Mouse (Mus musculus): Measurements from ENCODE around the gene Upk3a. TPM values are rescaled to one million over a fixed set of nuclear protein-coding genes. Genes with fewer than 3 reads are reported as not detected.

Gene Upk3a
- polyA plus RNA-seq, 1 experiment from 2014 or later = 0.13 TPM

GRCm38 (mm10) chr15:85036566-85037342 lies 19.8 kb downstream of the Upk3a start:
- Histone ChIP-seq H3K9ac (peak overlapping the region; percentile 91), H3K9me3 (no peaks in the 10 kb centered on the region), H3K4me1 (peaks cover 36% of the 10 kb centered on the region), H3K27me3 (replicated peaks) (0 out of 2 replicates have a peak, but pooled peaks cover 14% of the 10 kb centered on the region), H3K4me3 (peak overlapping the region; percentile 75), H3K36me3 (no peaks in the 10 kb centered on the region), H3K27ac (replicated peaks) (peak overlapping the region; percentile 56), H3K4me2 (peak overlapping the region; percentile 90)
- ATAC-seq (ENCODE audit: extremely low read depth, insufficient number of reproducible peaks, low FRiP score, low TSS enrichment) = peak; percentile 80
- WGBS = under 1% methylated on average over 70 of the region's 75 CpGs

- H3K36me3 ChIP-seq = no peaks in the 10 kb centered on the region
- 0 out of 2 replicates have a peak, but pooled peaks cover 14% of the 10 kb centered on the region for H3K27me3 ChIP-seq (replicated peaks)
- H3K9ac ChIP-seq = peak overlapping the region; percentile 91
- no peaks in the 10 kb centered on the region for H3K9me3 ChIP-seq
- 1% methylated on average over 8 of the region's 8 CpGs for WGBS
- H3K4me1 ChIP-seq = peaks cover 40% of the 10 kb centered on the region
- H3K27ac ChIP-seq (replicated peaks) = no peak overlapping the region; the same call in 1 of the 2 replicates
- H3K4me2 ChIP-seq = peak overlapping the region; percentile 90
- no peak for ATAC-seq (ENCODE audit: extremely low read depth, insufficient number of reproducible peaks, low FRiP score, low TSS enrichment)
- peak overlapping the region; percentile 75 for H3K4me3 ChIP-seq
Observed at GRCm38 (mm10) chr15:85037343-85037690, 20.4 kb downstream of the Upk3a start.

GRCm38 (mm10) chr15:85041546-85042225 lies 24.7 kb downstream of the Upk3a start:
- Histone ChIP-seq H3K9me3 (no peaks in the 10 kb centered on the region), H3K9ac (peak overlapping the region; percentile 50), H3K4me3 (no peak overlapping the region), H3K4me2 (no peak overlapping the region), H3K36me3 (peaks cover 19% of the 10 kb centered on the region), H3K4me1 (peaks cover 50% of the 10 kb centered on the region), H3K27me3 (replicated peaks) (no peaks in the 10 kb centered on the region), H3K27ac (replicated peaks) (peak overlapping the region; percentile 76)
- WGBS = 67% methylated on average over 10 of the region's 10 CpGs
- ATAC-seq (ENCODE audit: extremely low read depth, insufficient number of reproducible peaks, low FRiP score, low TSS enrichment) = no peak

GRCm38 (mm10) chr15:85042361-85042954 lies 25.5 kb downstream of the Upk3a start:
- peak overlapping the region; percentile 26 for H3K4me2 ChIP-seq
- ATAC-seq (ENCODE audit: extremely low read depth, insufficient number of reproducible peaks, low FRiP score, low TSS enrichment) = peak; percentile 58; the same call in 1 of the 2 replicates
- peak overlapping the region; percentile 63; the same call in 1 of the 2 replicates for H3K9ac ChIP-seq
- 17% methylated on average over 4 of the region's 4 CpGs for WGBS
- no peaks in the 10 kb centered on the region for H3K27me3 ChIP-seq (replicated peaks)
- H3K4me3 ChIP-seq = no peak overlapping the region
- peaks cover 47% of the 10 kb centered on the region for H3K4me1 ChIP-seq
- H3K27ac ChIP-seq (replicated peaks) = peak overlapping the region; percentile 76
- H3K9me3 ChIP-seq = no peaks in the 10 kb centered on the region
- H3K36me3 ChIP-seq = peaks cover 27% of the 10 kb centered on the region

- Histone ChIP-seq H3K4me3 (no peak overlapping the region), H3K36me3 (peaks cover 33% of the 10 kb centered on the region), H3K4me2 (peak overlapping the region; percentile 26), H3K9me3 (no peaks in the 10 kb centered on the region), H3K4me1 (peaks cover 41% of the 10 kb centered on the region), H3K27ac (replicated peaks) (peak overlapping the region; percentile 76), H3K27me3 (replicated peaks) (no peaks in the 10 kb centered on the region), H3K9ac (peak overlapping the region; percentile 63)
- 51% methylated on average over 5 of the region's 5 CpGs for WGBS
- no peak for ATAC-seq (ENCODE audit: extremely low read depth, insufficient number of reproducible peaks, low FRiP score, low TSS enrichment)
Observed at GRCm38 (mm10) chr15:85043116-85043515, 26.2 kb downstream of the Upk3a start.

GRCm38 (mm10) chr15:85043761-85044160 lies 26.8 kb downstream of the Upk3a start:
- H3K4me3 ChIP-seq = no peak overlapping the region
- 61% methylated on average over 5 of the region's 5 CpGs for WGBS
- no peaks in the 10 kb centered on the region for H3K9me3 ChIP-seq
- peak overlapping the region; percentile 26 for H3K4me2 ChIP-seq
- peak overlapping the region; percentile 63; the same call in 1 of the 2 replicates for H3K9ac ChIP-seq
- peaks cover 40% of the 10 kb centered on the region for H3K36me3 ChIP-seq
- peak overlapping the region; percentile 76 for H3K27ac ChIP-seq (replicated peaks)
- H3K4me1 ChIP-seq = peaks cover 35% of the 10 kb centered on the region
- H3K27me3 ChIP-seq (replicated peaks) = no peaks in the 10 kb centered on the region
- ATAC-seq (ENCODE audit: extremely low read depth, insufficient number of reproducible peaks, low FRiP score, low TSS enrichment) = no peak

GRCm38 (mm10) chr15:85046230-85046950 lies 29.4 kb downstream of the Upk3a start:
- Histone ChIP-seq H3K36me3 (peaks cover 66% of the 10 kb centered on the region), H3K4me1 (peaks cover 24% of the 10 kb centered on the region), H3K27me3 (replicated peaks) (no peaks in the 10 kb centered on the region), H3K9ac (no peak overlapping the region), H3K4me3 (no peak overlapping the region), H3K27ac (replicated peaks) (no peak overlapping the region), H3K4me2 (no peak overlapping the region), H3K9me3 (no peaks in the 10 kb centered on the region)
- WGBS = 84% methylated on average over 14 of the region's 14 CpGs
- no peak for ATAC-seq (ENCODE audit: extremely low read depth, insufficient number of reproducible peaks, low FRiP score, low TSS enrichment)

GRCm38 (mm10) chr15:85047865-85048264 lies 30.9 kb downstream of the Upk3a start:
- Histone ChIP-seq H3K27ac (replicated peaks) (no peak overlapping the region), H3K9me3 (no peaks in the 10 kb centered on the region), H3K9ac (no peak overlapping the region), H3K36me3 (peaks cover 80% of the 10 kb centered on the region), H3K27me3 (replicated peaks) (no peaks in the 10 kb centered on the region), H3K4me2 (no peak overlapping the region), H3K4me3 (no peak overlapping the region), H3K4me1 (peaks cover 9% of the 10 kb centered on the region)
- 82% methylated on average over 4 of the region's 4 CpGs for WGBS
- no peak for ATAC-seq (ENCODE audit: extremely low read depth, insufficient number of reproducible peaks, low FRiP score, low TSS enrichment)

- H3K27ac ChIP-seq (replicated peaks) = no peak overlapping the region
- no peak overlapping the region for H3K4me3 ChIP-seq
- ATAC-seq (ENCODE audit: extremely low read depth, insufficient number of reproducible peaks, low FRiP score, low TSS enrichment) = no peak
- H3K27me3 ChIP-seq (replicated peaks) = no peaks in the 10 kb centered on the region
- no peaks in the 10 kb centered on the region for H3K4me1 ChIP-seq
- no peaks in the 10 kb centered on the region for H3K9me3 ChIP-seq
- H3K36me3 ChIP-seq = peaks cover 94% of the 10 kb centered on the region
- WGBS = 83% methylated on average over 1 of the region's 1 CpGs
- H3K4me2 ChIP-seq = no peak overlapping the region
- no peak overlapping the region for H3K9ac ChIP-seq
Observed at GRCm38 (mm10) chr15:85049758-85050157, 32.8 kb downstream of the Upk3a start.

- no peaks in the 10 kb centered on the region for H3K27me3 ChIP-seq (replicated peaks)
- no peak for ATAC-seq (ENCODE audit: extremely low read depth, insufficient number of reproducible peaks, low FRiP score, low TSS enrichment)
- H3K9me3 ChIP-seq = no peaks in the 10 kb centered on the region
- WGBS = 89% methylated on average over 3 of the region's 3 CpGs
- no peak overlapping the region for H3K4me3 ChIP-seq
- no peaks in the 10 kb centered on the region for H3K4me1 ChIP-seq
- no peak overlapping the region for H3K4me2 ChIP-seq
- no peak overlapping the region for H3K9ac ChIP-seq
- H3K36me3 ChIP-seq = peaks cover 84% of the 10 kb centered on the region
- no peak overlapping the region for H3K27ac ChIP-seq (replicated peaks)
Observed at GRCm38 (mm10) chr15:85054098-85054497, 37.2 kb downstream of the Upk3a start.

- no peaks in the 10 kb centered on the region for H3K27me3 ChIP-seq (replicated peaks)
- no peak for ATAC-seq (ENCODE audit: extremely low read depth, insufficient number of reproducible peaks, low FRiP score, low TSS enrichment)
- no peak overlapping the region for H3K9ac ChIP-seq
- 77% methylated on average over 4 of the region's 4 CpGs for WGBS
- peaks cover 83% of the 10 kb centered on the region for H3K36me3 ChIP-seq
- H3K9me3 ChIP-seq = no peaks in the 10 kb centered on the region
- no peak overlapping the region for H3K27ac ChIP-seq (replicated peaks)
- H3K4me2 ChIP-seq = no peak overlapping the region
- no peaks in the 10 kb centered on the region for H3K4me1 ChIP-seq
- H3K4me3 ChIP-seq = no peak overlapping the region
Observed at GRCm38 (mm10) chr15:85055186-85055585, 38.2 kb downstream of the Upk3a start.

Data from heart, embryonic 13.5 days (tissue).